In genomic region chr6:12259629-12260028, GRCm38 (mm10) we compare ENCODE assay signal across 17 mouse cellular contexts.
DNase-seq lines count a peak whose midpoint lies in the region; ATAC-seq and TF ChIP-seq lines count a peak whose summit lies in the region.
"Had no signal": no experiment of that assay in that cellular context is flagged by ENCODE, and none has a peak within 500 bp of the region (broad histone marks: within the 10 kb centered on the region; RNA-seq: fewer than 3 reads in every experiment).

No protein-coding gene starts in this region.

- ATAC-seq in forebrain, embryonic 12.5 days (ENCODE audit: low FRiP score) = 0 out of 2 replicates have a peak, but pooled peaks have one; percentile 37
- ATAC-seq in midbrain, embryonic 11.5 days (ENCODE audit: low FRiP score) = no peak
- ATAC-seq in neural tube, embryonic 14.5 days (ENCODE audit: low read depth) = no peak
- ATAC-seq in intestine, postnatal 0 days = no peak

- 0 out of 2 replicates have a peak overlapping the region, but pooled peaks have one; percentile 0 for H3K4me3 ChIP-seq in forebrain, embryonic 12.5 days (replicated peaks)
- H3K4me3 ChIP-seq in hindbrain, embryonic 10.5 days = peak overlapping the region; percentile 35
- no peak overlapping the region for H3K4me3 ChIP-seq in midbrain, embryonic 11.5 days (ENCODE audit: low read depth, low read length)
- H3K4me3 ChIP-seq in neural tube, embryonic 14.5 days (ENCODE audit: low read depth, low read length) = no peak overlapping the region
- no peak overlapping the region for H3K4me3 ChIP-seq in intestine, postnatal 0 days (ENCODE audit: low read depth, low read length)
- H3K4me3 ChIP-seq: embryonic facial prominence, embryonic 12.5 days; gastrocnemius, adult 2 months; myocyte had no signal

- no peak overlapping the region; the same call in 1 of the 2 replicates for H3K27ac ChIP-seq in forebrain, embryonic 12.5 days
- H3K27ac ChIP-seq in hindbrain, embryonic 10.5 days = peak overlapping the region; percentile 75
- no peak overlapping the region for H3K27ac ChIP-seq in midbrain, embryonic 11.5 days (ENCODE audit: low read depth, low read length)
- peak overlapping the region; percentile 49; the same call in 1 of the 2 replicates for H3K27ac ChIP-seq in neural tube, embryonic 14.5 days (ENCODE audit: low read depth, low read length)
- no peak overlapping the region for H3K27ac ChIP-seq in intestine, postnatal 0 days (ENCODE audit: low read depth, low read length)
- H3K27ac ChIP-seq: embryonic facial prominence, embryonic 12.5 days; gastrocnemius, adult 2 months; kidney, postnatal 0 days had no signal

- H3K4me1 ChIP-seq in forebrain, embryonic 12.5 days = peaks cover 18% of the 10 kb centered on the region
- H3K4me1 ChIP-seq in hindbrain, embryonic 10.5 days (replicated peaks) = peaks cover 37% of the 10 kb centered on the region
- H3K4me1 ChIP-seq in midbrain, embryonic 11.5 days (ENCODE audit: control insufficient read depth, insufficient read depth, low read length) = peaks cover 18% of the 10 kb centered on the region
- H3K4me1 ChIP-seq in neural tube, embryonic 14.5 days (ENCODE audit: control insufficient read depth, insufficient read depth, low read length) = 0 out of 2 replicates have a peak, but pooled peaks cover 10% of the 10 kb centered on the region
- H3K4me1 ChIP-seq in intestine, postnatal 0 days (replicated peaks; ENCODE audit: control insufficient read depth, insufficient read depth, low read length) = no peaks in the 10 kb centered on the region
- H3K4me1 ChIP-seq: embryonic facial prominence, embryonic 12.5 days had no signal

- H3K27me3 ChIP-seq in forebrain, embryonic 12.5 days = no peaks in the 10 kb centered on the region
- no peaks in the 10 kb centered on the region for H3K27me3 ChIP-seq in hindbrain, embryonic 10.5 days (ENCODE audit: insufficient read depth, poor library complexity, severe bottlenecking)
- H3K27me3 ChIP-seq in midbrain, embryonic 11.5 days (ENCODE audit: control insufficient read depth, insufficient read depth, low read length) = no peaks in the 10 kb centered on the region
- no peaks in the 10 kb centered on the region for H3K27me3 ChIP-seq in neural tube, embryonic 14.5 days (ENCODE audit: control insufficient read depth, insufficient read depth, low read length)
- no peaks in the 10 kb centered on the region for H3K27me3 ChIP-seq in intestine, postnatal 0 days (replicated peaks; ENCODE audit: control insufficient read depth, insufficient read depth, low read length)
- H3K27me3 ChIP-seq: CH12.LX; embryonic facial prominence, embryonic 12.5 days had no signal

- intact Hi-C loops in left cerebral cortex, postnatal 25 days (cut with DNase I) = loop anchor here (5.0 to 10.0 kb wide), 4 partner anchors 82 to 465 kb away; no protein-coding TSS in a partner anchor

- no peak for DNase-seq in hindbrain, embryonic 10.5 days (ENCODE audit: low spot score)
- peak; percentile 88 for DNase-seq in midbrain, embryonic 11.5 days (ENCODE audit: low spot score, missing footprints)
- DNase-seq in heart, adult 8-10 months (ENCODE audit: low spot score) = no peak
- no peak for DNase-seq in right cerebral cortex, adult 18-20 months
- no peak for DNase-seq in left cerebral cortex, postnatal 25 days (ENCODE audit: low spot score in 2 of 2)
- DNase-seq: adrenal gland, postnatal 14 days; gastrocnemius, adult 2 months; heart, adult 18-20 months; liver; lung, embryonic 14.5 days had no signal

- H3K9ac ChIP-seq in forebrain, embryonic 12.5 days = no peak overlapping the region
- peak overlapping the region; percentile 33; the same call in 1 of the 2 replicates for H3K9ac ChIP-seq in midbrain, embryonic 11.5 days (ENCODE audit: low read length)
- H3K9ac ChIP-seq in neural tube, embryonic 14.5 days (replicated peaks; ENCODE audit: low read depth, low read length) = no peak overlapping the region
- H3K9ac ChIP-seq in intestine, postnatal 0 days (ENCODE audit: low read depth, low read length) = no peak overlapping the region
- H3K9ac ChIP-seq: embryonic facial prominence, embryonic 12.5 days; lung, embryonic 14.5 days had no signal

- 21% methylated on average over 8 of the region's 8 CpGs for WGBS in forebrain, embryonic 12.5 days
- WGBS in hindbrain, embryonic 10.5 days = 39% methylated on average over 8 of the region's 8 CpGs
- 46% methylated on average over 8 of the region's 8 CpGs for WGBS in midbrain, embryonic 11.5 days
- WGBS in neural tube, embryonic 14.5 days = 26% methylated on average over 8 of the region's 8 CpGs
- 84% methylated on average over 8 of the region's 8 CpGs for WGBS in intestine, postnatal 0 days

- no peaks in the 10 kb centered on the region for H3K9me3 ChIP-seq in forebrain, embryonic 12.5 days
- no peaks in the 10 kb centered on the region for H3K9me3 ChIP-seq in hindbrain, embryonic 10.5 days
- H3K9me3 ChIP-seq in midbrain, embryonic 11.5 days (ENCODE audit: control insufficient read depth, low read length) = no peaks in the 10 kb centered on the region
- no peaks in the 10 kb centered on the region for H3K9me3 ChIP-seq in neural tube, embryonic 14.5 days (ENCODE audit: control insufficient read depth, low read length)
- no peaks in the 10 kb centered on the region for H3K9me3 ChIP-seq in intestine, postnatal 0 days (ENCODE audit: control insufficient read depth)
- H3K9me3 ChIP-seq: embryonic facial prominence, embryonic 12.5 days had no signal

- H3K4me2 ChIP-seq in forebrain, embryonic 12.5 days = peak overlapping the region; percentile 36
- H3K4me2 ChIP-seq in midbrain, embryonic 11.5 days = peak overlapping the region; percentile 31; the same call in 1 of the 2 replicates
- peak overlapping the region; percentile 29; the same call in 1 of the 2 replicates for H3K4me2 ChIP-seq in neural tube, embryonic 14.5 days (ENCODE audit: low read depth, low read length)
- no peak overlapping the region for H3K4me2 ChIP-seq in intestine, postnatal 0 days (replicated peaks; ENCODE audit: low read depth)
- H3K4me2 ChIP-seq: embryonic facial prominence, embryonic 12.5 days; lung, embryonic 14.5 days had no signal

- no peaks in the 10 kb centered on the region for H3K36me3 ChIP-seq in forebrain, embryonic 12.5 days (replicated peaks)
- no peaks in the 10 kb centered on the region for H3K36me3 ChIP-seq in hindbrain, embryonic 10.5 days
- no peaks in the 10 kb centered on the region for H3K36me3 ChIP-seq in midbrain, embryonic 11.5 days (ENCODE audit: control insufficient read depth, insufficient read depth, low read length)
- no peaks in the 10 kb centered on the region for H3K36me3 ChIP-seq in neural tube, embryonic 14.5 days (ENCODE audit: control insufficient read depth, insufficient read depth, low read length)
- H3K36me3 ChIP-seq in intestine, postnatal 0 days (ENCODE audit: control insufficient read depth, insufficient read depth) = no peaks in the 10 kb centered on the region
- H3K36me3 ChIP-seq: embryonic facial prominence, embryonic 12.5 days had no signal

- no peak for TF ChIP-seq CTCF in intestine, postnatal 0 days (IDR thresholded peaks at IDR 0.05; ENCODE audit: low read depth)

Comparison
In these comparisons a context has a peak if more than half of its experiments do, and no peak if none do; other contexts are left out.
1. H3K27ac ChIP-seq: peak in hindbrain, embryonic 10.5 days (single experiment) and neural tube, embryonic 14.5 days (single experiment); none in forebrain, embryonic 12.5 days (single experiment), midbrain, embryonic 11.5 days (single experiment) and intestine, postnatal 0 days (single experiment).
2. H3K4me3 ChIP-seq: peak in forebrain, embryonic 12.5 days (single experiment) and hindbrain, embryonic 10.5 days (single experiment); none in midbrain, embryonic 11.5 days (single experiment), neural tube, embryonic 14.5 days (single experiment) and intestine, postnatal 0 days (single experiment).